Mouse (Mus musculus) fat pad, adult 2 months (tissue): Measurements from ENCODE around the gene 6430548M08Rik.

Experiments used
- DNase-seq: peaks from one replicate; pipeline ENCODE4 v3.0.0-alpha.2; 2011; ENCODE audit warnings: low read depth, low spot score; ENCODE audit errors: extremely low read depth

Gene 6430548M08Rik

DNA sequence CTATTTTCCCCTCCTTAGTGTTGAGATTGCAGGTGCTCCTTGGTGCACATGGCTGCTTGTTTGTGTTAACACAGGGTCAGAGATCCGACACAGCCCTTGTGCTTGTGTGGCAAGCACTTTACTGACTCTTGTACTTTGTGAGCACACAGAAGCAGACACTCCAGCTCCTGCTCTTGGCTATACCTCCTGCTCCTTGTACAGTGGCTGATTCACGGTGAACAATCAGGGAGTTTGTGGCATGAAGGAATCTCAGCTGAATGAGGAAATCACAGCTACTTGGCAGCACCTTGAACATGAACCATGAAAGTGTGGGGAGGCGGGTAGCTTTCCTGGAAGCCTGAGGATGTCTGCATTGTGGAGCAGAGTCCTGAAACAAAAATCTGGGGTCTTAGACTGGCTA lies 26.8 kb downstream of the 6430548M08Rik start:
- no peak for DNase-seq

DNA sequence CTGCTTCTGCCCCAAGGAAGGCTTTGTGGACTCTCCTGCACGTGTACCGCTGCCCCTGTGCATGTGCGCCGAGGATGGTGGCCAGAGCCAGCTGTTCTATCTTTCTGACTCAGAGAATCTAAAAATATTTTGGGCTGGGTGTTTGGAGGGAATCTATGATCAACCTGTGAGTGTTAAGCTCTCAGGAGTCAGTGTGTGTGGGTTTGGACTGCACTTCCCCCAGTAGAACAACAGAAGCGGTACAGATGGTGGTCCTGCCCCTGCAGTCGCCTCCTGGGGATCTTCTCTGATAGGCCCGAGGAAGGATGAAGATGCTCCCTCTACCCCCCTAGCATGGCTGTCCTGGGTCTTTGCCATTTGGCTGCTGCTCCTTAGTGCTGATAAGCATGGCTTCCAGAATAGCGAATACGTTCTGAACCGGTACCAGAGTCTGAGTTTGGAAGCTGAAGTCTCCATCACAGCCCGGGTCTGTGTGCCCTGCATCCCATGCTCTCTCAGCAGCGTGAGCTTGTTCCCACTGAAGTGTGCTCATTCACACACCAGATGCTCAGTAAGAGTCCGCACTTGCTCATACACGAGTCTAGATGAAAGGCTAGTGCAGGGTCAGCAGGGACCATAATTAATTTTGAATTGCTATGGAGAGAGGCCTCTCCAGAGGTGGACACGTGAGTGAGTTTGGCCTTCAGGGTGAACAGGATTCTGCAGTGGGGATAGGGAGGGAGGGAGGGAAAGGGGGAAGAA lies 30.1 kb downstream of the 6430548M08Rik start:
- DNase-seq, result no peak

DNA sequence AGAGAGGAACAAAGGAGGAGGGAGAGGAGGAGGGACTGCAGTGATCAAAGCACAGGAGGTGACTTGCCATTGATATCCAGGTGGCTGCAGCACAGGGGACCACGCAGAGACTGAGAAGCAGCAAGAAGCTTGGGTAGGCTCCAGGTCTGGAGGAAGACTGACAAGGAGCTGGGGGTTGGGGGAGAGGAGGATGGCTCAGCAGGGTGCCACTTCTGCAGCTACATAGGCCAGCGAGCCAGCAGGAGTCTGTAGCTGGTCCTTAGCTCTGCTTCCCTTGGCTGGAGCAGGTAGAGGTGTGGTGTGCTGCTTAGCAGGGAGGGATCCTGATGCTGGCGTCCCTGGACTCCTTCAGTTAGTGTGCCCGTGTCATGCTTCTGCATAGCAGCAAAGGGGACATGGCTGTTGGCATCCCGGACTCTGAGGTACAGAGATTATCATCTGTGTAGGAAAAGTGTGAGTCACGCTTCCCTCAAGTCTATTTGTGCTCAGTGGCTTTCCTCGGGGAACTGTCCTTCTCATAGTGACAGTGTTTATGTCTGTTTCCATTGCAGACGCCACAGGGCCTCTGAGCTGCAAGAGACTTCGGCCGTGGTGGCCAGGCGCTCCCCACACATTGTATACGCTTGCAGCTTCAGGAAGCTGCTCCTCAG lies 30.8 kb downstream of the 6430548M08Rik start:
- DNase-seq, result no peak

DNA sequence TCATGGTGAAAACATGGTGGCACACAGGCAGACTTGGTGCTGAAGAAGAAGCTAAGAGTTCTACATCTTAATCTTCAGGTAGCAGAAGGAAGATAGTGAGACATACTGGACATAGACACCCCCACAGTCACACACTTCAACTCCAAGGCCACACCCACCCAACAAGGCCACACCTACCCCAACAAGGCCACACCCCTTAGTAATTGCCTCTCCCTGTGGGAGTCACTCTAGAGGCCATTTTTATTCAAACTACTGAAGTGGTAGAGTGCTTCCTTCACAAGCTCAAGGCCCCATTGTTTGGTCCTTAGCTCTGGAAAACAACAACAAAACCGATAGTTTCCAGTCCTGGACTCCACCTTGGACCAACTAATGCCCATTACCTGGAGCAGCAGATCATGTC lies 32.1 kb downstream of the 6430548M08Rik start:
- DNase-seq, result no peak

DNA sequence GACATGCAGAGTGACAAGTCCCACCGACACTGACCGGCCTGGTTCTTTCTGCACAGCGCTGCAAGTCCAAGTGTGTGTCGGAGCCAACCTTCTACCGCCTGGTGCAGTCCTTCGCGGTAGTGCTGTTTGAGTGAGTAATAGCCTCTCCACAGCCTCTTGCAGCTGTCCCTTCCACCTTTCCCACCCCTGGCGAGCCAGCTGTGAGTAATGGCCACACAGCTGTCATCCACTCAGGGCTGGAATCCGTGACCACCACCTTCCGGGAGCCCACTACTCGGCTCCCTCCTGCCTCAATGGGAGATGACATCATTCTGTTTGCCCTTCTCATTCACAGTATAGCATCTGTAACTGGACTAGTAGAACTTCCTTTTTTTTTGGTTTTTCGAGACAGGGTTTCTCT lies 36.1 kb downstream of the 6430548M08Rik start:
- DNase-seq, result no peak

DNA sequence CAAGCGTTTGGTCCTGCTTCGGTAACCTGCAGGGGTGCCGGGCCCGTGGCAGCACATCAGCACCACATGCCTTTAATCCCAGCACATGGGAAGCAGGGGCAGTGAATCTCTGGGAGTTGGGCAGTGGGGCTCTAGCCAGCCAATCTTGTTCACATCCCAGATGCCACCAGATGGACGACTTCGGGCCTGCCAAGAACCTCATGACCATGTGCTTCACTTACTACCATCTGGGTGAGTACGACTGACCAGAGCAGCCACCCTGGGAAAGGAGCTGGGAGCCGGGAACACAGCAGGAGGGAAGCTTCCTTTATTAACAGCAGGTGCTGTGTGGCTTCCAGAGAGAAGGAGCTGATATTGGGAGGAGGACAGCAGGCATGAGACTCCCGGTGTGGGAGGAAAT lies 37.2 kb downstream of the 6430548M08Rik start:
- DNase-seq, result no peak

DNA sequence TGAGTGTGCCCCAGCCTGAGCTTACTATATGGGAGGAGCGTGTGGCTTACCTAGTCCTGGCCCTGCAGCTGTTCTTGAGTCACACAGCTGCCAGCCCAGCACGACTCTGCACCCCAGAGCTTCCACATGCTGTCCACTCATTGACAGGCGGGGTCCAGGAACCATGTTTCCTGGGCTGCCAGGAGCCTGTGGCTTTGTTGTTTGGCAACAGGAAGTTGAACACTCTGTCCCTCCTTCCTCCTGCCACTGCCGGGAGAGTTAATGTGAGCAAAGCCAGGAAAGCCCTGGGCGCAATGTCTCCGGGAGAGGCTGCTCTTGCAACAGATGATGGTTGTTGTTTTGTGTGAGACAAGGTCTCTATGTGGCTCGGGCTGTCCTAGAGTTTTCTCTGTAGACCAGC lies 38.7 kb downstream of the 6430548M08Rik start:
- no peak for DNase-seq

DNA sequence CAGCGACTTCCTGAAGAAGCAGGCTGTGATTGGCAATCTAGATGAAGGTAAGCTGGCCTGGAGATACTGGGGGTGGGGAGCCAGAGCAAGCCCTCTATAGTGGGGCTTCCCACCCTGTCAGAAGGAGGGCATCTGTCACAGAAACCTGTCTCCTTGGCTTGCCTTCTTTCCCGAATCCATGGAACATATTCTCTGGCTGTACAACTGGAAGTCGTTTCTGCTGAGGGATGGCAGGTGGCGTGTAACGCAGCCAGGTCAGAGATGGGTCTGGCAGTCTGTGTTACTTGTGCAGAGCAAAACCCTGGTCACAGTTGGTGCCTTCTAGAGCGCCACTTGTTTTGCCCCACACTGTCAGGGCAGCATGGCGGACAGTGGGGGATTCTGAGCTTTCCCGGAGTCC lies 46.4 kb downstream of the 6430548M08Rik start:
- no peak for DNase-seq

DNA sequence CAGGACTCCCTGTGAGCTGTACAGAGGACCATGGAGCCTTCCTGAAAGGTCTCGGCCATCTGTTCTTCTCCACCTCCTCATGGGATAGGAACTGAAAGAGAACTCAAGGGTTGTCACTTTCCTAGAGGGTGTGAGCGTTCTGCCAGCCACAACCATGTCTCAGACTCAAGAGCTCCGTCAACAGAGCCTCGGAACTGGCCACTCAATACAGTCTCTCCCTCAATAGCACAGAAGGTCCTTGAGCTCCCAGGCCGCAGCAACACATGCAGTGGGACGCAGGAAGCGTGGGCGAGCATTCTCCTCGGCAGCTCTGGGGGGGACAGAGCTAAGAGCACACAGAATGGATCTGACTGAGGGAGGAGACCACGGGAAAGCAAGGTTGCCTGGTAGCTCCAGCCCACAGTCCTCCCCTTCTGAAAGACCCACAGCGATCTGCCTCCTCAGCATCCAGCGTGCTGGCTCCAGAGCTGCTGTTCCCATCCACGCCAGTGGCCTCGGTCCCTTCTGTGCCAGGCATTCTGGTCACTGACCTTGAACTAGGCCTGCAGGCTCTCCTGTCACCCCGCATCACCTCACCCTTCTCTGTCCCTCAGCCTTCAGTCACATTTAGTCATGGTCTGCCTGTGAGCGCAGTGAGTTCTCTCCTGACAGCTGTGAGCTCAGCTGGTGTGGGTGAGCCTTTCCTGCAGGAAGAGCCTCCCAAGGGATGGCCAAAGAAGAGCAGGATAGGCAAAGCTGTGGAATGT lies 47.9 kb downstream of the 6430548M08Rik start:
- no peak for DNase-seq

DNA sequence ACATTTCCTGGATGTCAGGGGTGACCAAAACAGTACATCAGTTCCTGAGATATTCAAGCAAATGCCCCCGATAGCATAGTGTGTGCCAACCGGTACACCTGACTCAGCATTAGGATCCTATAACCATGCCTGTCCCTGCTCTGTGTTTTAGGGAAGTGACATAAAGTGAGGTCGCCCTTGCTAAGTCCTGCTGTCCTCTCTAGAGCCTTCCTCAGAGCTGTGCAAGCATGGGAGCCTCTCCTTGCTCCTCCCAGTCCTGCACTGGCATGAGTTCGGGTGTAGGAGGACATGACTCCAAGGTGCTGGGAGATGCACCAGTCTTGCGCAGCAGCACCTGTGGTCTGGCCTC lies 48.4 kb downstream of the 6430548M08Rik start:
- no peak for DNase-seq

DNA sequence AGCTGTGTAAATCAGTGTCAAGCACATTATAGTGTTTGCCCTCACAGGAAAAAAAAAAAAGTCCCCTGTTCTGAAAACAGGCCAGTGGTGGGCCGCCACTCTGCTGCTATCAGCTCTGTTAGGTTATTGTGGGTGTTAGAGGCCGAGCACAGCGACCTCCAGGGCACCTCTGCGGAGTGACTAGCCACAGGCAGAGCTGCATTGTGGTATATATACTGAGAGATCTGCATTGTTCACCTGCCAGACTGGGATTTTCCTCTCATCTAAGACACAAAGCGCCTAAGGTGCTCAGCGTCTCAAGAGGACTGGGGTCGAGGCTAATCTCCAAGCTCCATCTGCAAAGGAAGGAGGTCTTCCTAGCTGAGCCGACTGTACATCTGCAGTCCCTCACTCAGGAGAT lies 49.4 kb downstream of the 6430548M08Rik start:
- no peak for DNase-seq

DNA sequence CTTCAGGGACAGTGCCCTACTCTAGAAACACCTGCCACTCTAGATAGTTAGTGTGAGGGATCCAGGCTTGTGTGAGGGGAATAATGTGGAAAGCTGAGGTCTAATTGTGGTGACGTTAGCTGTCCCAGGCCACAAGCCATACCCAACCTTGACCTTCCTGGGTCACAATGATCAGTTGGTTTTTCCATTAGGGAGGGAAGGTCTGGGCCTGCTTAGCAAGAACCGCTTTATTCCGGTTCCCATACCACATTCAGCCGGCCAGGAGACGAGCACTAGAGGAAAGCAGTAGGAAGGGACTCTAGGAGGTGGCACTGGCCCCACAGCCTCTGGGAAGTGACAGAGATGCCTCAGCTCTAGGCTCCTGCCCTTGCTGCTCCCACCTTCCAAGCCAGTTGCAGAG lies 50.1 kb downstream of the 6430548M08Rik start:
- DNase-seq, result no peak

DNA sequence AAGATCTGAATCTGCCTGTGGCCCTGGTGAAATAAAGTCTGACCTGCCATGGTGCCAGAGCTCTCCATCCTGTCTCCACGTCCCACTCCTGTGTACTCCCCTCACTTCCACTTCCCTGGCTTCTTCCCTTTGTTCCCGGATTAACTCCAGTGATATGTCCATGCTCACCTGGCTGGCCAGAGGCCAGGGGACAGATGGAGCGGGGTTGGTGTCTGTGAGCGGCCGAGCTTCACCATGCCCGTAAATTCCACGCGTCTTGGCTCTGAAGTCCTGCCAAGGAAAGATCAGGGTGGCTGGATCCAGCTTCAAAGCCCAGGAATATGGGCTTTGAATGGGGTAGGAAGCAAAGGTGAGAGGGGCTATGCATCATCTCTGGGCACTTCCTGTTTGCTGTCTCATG lies 53.2 kb downstream of the 6430548M08Rik start:
- DNase-seq, result no peak

DNA sequence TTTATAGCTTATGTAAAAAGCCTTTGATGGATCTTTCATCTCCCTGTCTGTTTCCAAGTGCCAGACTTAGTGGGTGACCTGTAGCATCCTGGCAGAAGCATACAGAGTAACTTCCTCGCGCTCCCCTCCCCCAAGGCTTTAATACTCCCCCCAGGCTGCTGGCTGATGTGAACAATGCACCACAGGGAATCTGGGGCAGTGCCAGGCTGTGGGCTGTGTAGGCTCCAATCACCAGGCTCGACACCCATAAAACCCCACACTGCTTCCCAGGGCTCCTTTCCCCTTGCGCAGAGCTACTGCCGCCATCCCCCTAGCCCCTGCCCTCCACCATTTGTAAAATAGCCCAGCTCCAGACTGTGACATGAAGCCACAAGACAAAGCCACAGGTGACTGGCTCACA lies 53.9 kb downstream of the 6430548M08Rik start:
- no peak for DNase-seq

DNA sequence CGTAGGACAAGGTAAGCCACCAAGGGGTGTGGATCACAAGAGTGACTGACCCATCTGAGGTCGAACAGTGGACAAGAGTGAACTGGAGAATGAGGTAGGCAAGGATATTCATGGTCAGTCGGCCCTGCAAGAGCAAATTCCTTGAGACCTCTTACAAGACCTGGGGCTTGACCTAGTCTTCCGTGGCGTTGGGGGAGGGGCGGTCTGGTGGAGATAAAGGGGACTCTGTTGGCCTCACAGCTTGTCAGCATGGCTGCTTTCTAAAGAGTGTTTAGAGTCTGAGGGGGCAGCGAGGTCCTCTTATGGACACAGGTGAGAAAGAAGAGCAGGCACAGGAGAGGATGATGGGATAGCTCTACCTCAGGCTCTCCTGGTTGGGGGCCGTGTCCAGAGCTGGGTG lies 55.2 kb downstream of the 6430548M08Rik start:
- no peak for DNase-seq

DNA sequence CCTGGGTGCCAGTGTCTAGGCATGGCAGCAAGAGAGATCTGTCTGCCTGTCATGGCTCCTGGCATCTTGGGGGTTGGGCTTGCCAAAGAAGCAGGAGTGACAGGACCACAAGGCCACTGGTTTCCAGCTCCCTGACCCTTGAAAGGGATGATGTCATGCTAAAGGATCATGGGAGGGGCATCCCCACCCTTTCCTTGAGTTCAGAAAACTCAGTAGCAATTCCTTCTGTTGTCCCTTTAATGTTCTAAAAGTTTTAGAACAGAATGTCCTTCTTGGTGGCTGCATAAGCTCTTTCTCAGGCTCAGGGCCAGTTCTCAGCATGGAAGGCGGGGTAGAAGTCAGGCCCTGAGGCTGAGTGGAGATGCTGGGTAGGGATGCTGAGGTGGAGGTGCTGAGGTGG lies 59.2 kb downstream of the 6430548M08Rik start:
- DNase-seq, result no peak

DNA sequence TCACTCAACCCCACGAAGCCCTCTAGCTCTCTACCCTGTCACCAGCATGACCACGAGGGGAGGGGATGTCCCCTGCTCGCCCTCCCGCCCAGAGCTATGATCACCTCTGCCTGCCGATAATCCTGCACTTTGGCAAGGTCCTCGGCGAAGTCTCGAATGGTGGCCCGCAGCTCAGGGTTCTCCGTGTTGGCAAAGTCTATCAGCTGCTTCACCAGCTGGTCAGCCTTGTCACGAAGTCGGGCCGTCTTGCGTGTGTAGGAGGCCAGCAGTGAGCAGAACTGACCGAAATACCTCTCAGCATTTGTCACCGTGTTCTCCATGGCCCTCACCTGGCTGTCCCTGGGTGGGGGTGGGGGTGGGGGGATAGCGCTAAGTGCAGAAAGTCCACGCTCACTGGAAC lies 60.7 kb downstream of the 6430548M08Rik start:
- DNase-seq, result no peak

DNA sequence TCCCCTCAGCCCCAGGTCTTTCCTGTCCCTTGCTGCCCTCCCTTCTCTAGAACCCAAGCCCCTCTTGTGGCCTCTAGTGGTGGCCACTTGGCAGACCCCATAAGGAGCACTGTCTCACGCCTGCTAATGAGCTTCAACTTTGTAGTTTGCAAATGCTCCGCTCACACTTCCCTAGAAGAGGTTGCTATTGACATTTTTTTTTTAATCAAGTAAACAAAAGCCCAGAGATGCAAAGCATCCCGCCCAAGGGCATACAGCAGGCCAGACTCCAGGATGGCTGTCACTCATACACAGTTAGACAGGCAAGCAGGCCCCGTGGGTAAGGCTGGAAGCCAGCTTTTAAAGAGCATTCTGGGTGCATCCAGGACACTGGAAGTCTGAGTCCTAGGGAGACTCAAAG lies 62.7 kb downstream of the 6430548M08Rik start:
- no peak for DNase-seq

DNA sequence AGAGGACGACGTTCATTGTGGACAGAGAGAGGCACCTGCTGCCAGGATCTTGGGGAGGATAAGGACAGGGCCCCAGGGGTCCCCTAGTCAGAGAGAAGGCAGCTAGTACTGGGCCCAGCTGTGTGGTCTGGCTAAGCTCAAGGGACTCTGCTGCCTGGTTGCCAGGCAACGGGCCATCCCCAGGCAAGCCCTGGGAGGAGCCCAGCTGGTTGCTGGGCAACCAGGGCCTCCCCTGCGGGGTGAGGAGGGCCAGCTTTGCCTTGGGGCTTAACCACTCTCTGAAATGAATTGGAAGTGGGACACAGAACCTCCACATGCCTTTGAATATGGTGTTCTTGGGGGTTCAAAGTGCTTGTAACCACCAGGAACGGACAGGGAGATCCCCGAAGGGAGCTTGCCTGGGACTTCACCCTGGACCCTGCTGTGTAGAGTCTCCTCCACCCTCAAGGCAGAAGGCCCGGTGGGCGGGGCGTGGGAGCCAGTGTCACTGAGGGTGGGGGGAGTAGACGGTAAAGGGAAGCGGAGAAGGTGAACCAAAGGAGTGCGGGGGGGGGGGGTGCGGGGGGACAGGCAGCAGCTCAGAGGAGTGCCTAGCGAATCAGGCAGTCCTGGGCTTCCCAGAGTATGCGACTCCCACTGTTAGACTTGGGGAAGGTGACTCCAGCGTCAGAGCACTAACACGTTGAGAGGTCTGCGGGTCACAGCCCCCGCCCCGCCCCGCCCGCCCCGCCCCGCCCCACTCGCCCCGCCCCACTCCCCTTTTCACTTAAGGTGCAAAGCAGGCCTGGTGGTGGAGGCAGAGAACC lies 63.6 kb downstream of the 6430548M08Rik start, which contains the start of gene Fam92b:
Gene Fam92b, minus strand, starts transcription at position 149 of the 806 bp plus-strand sequence.
- no peak for DNase-seq

DNA sequence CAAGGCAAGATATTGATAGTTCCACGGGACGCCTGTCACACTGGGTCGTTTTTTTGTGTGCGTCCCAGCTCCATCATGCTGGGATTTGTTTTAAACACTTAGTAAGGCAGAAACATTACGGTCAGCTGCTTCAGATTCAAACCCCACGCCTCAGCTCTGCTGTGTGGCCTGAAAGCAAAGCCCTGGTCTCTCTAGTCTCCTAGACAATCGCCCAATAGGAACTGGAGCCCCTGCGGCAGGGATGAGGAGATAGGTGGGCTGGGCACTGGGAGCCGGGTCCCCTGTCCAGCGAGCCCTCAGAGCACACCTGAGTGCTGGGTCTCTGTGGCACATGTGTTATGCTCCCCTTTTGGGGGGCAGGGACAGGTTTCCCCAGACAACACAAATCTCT lies 64.2 kb downstream of the 6430548M08Rik start:
- no peak for DNase-seq

DNA sequence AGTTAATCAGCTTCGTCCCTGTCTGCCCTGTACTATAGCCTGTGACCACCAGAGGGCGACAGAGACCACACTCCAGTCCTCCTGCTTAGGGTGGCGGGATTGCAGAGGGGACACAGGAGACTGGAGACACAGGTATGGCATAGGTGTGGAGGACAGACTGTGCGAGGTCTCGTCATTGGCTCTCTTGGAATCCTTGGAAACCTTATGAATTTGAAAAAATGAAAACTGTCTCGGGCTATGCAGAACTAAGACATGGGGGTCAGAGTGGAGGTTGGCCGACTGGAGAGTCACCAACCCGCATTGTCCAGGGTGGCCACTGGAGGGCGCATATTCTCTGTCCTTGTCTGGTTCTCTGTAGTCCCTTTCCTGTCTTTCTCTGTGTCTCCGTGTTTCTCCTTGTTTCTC lies 65.1 kb downstream of the 6430548M08Rik start:
- DNase-seq, result no peak
